Mouse (Mus musculus) limb, embryonic 11.5 days (tissue): Measurements from ENCODE around the gene Ubr2. TPM values are rescaled to one million over a fixed set of nuclear protein-coding genes. Genes with fewer than 3 reads are reported as not detected.
A peak's percentile ranks its signal among the peaks of the same experiment; 100 is the strongest.

Experiments used
- ATAC-seq: fragments of 200-750 bp; cut with Nextera tagmentation; 2 replicates; pipeline ENCODE4 v1.8.0; 2017; ENCODE audit warnings: low read depth; ENCODE audit not compliant: insufficient number of reproducible peaks, low FRiP score, low TSS enrichment
- DNase-seq: peaks from one replicate; pipeline ENCODE4 v3.0.0-alpha.2; 2015; ENCODE audit warnings: low spot score
- H3K27ac ChIP-seq: fragments of 300-500 bp; sonication (generic); replicated peaks from 2 replicates; pipeline ENCODE4 v1.5.1; 2014; ENCODE audit warnings: low read depth, mild to moderate bottlenecking, low read length
- H3K27me3 ChIP-seq: fragments of 300-500 bp; sonication (generic); 2 replicates; pipeline ENCODE4 v1.6.1; 2014; ENCODE audit warnings: mild to moderate bottlenecking, low read length, mixed read lengths; ENCODE audit not compliant: control insufficient read depth, insufficient read depth
- H3K36me3 ChIP-seq: fragments of 300-500 bp; sonication (generic); 2 replicates; pipeline ENCODE4 v1.6.1; 2014; ENCODE audit warnings: mild to moderate bottlenecking, low read length, moderate library complexity, mixed read lengths; ENCODE audit not compliant: control insufficient read depth, insufficient read depth
- H3K4me1 ChIP-seq: fragments of 300-500 bp; sonication (generic); 2 replicates; pipeline ENCODE4 v1.6.1; 2014; ENCODE audit warnings: low read length, mixed read lengths; ENCODE audit not compliant: control insufficient read depth, insufficient read depth
- H3K4me2 ChIP-seq: fragments of 300-500 bp; sonication (generic); 2 replicates; pipeline ENCODE4 v1.6.1; 2014; ENCODE audit warnings: low read depth, mild to moderate bottlenecking, moderate library complexity; ENCODE audit not compliant: severe bottlenecking
- H3K4me3 ChIP-seq: fragments of 300-500 bp; sonication (generic); 2 replicates; pipeline ENCODE4 v1.5.1; 2014; ENCODE audit warnings: low read depth, low read length
- H3K9ac ChIP-seq: fragments of 300-500 bp; sonication (generic); 2 replicates; pipeline ENCODE4 v1.6.1; 2014; ENCODE audit warnings: mild to moderate bottlenecking, low read length
- H3K9me3 ChIP-seq: fragments of 300-500 bp; sonication (generic); 2 replicates; pipeline ENCODE4 v1.6.1; 2016; ENCODE audit warnings: low read length; ENCODE audit not compliant: control insufficient read depth
- WGBS: fragments of 180-500 bp; shearing (Covaris S2); extraction: QIAGEN DNeasy Blood & Tissue Kit; methylation state at CpG from one replicate; pipeline ENCODE4 v1.1.7; 2014; 5-methylcytosine and 5-hydroxymethylcytosine counted together
- polyA plus RNA-seq: library from polyadenylated mRNA; unstranded; fragments of >200 nt; fragmentation: Nextera tagmentation; extraction: Ambion mirVana; gene quantifications from 2 replicates; pipeline ENCODE4 v1.2.1, GENCODE M21; 2014

The Ubr2 gene
- polyA plus RNA-seq: 19.2 and 20.2 TPM in 2 replicates

DNA sequence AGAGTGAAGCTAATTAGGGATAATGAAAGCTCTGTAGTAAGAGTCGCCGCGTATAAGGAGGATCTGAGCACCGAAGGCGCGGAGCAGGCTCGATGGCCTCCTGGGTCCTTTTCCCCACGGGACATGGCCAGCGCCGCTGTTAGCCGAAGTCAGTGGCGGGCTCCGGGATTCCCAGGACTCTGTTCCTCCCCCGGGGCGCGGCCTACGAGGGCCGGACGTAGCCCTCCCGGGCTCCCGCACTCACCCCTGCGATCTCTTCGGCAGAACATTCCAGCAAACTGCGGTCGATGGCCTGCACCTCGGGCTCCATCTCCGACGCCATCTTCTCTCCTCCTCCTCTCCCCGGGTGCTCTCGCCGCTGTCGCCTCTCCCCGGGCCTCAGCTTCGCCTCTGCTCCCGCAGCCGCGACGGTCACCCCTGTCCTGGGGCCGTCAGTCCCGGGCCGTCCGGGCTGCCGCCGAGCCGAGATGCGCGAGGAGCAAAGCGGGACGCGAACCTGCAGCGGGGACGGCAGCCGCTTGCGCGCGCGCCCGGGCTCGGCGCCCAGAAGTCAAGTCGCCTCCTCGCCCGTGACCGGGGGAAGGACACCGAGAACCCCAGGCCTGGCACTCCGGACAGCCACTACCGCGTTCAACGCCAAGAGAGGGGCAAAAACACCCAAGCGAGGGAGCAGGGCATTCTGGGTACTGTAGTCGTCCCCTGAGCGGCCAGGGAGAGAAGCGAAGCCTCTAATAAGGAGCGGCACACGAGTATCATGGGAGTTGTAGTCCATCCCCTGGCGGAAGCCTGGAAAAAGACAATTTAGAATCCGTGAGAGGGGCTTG, at the start of gene Ubr2:
Ubr2 (minus strand) TSS at position 659 of the 824 bp plus-strand sequence.
- no peaks in the 10 kb centered on the region for H3K27me3 ChIP-seq
- H3K4me3 ChIP-seq: peak within 1 kb of the TSS; percentile 85
- H3K9me3 ChIP-seq: no peaks in the 10 kb centered on the region
- 0 out of 2 replicates have a peak, but pooled peaks cover 3% of the 10 kb centered on the region for H3K36me3 ChIP-seq
- H3K4me1 ChIP-seq: peaks cover 7% of the 10 kb centered on the region; the same call in 1 of the 2 replicates
- peak within 1 kb of the TSS; percentile 63 for H3K27ac ChIP-seq
- under 1% methylated on average over 75 of the region's 77 CpGs for WGBS
- peak within 1 kb of the TSS; percentile 85 for H3K9ac ChIP-seq
- ATAC-seq (peak; percentile 92), DNase-seq (peak; percentile 92)
- peak within 1 kb of the TSS; percentile 73 for H3K4me2 ChIP-seq

- H3K27me3 ChIP-seq: no peaks in the 10 kb centered on the region
- no peak overlapping the region for H3K4me2 ChIP-seq
- no peaks in the 10 kb centered on the region for H3K36me3 ChIP-seq
- ATAC-seq (no peak), DNase-seq (no peak)
- H3K9me3 ChIP-seq: 0 out of 2 replicates have a peak, but pooled peaks cover 3% of the 10 kb centered on the region
- no peak overlapping the region for H3K4me3 ChIP-seq
- 42% methylated on average over 12 of the region's 12 CpGs for WGBS
- no peak overlapping the region for H3K27ac ChIP-seq
- H3K9ac ChIP-seq: no peak overlapping the region; the same call in 1 of the 2 replicates
- no peaks in the 10 kb centered on the region for H3K4me1 ChIP-seq
Measured at GRCm38 (mm10) chr17:47059836-47060360, 49.5 kb upstream of the Ubr2 start.

GRCm38 (mm10) chr17:47057966-47058365, 47.6 kb upstream of the Ubr2 start:
- ATAC-seq: no peak
- WGBS: 97% methylated on average over 4 of the region's 4 CpGs
- no peak overlapping the region for H3K27ac ChIP-seq
- no peaks in the 10 kb centered on the region for H3K36me3 ChIP-seq
- DNase-seq: no peak
- no peak overlapping the region for H3K4me2 ChIP-seq
- H3K4me3 ChIP-seq: no peak overlapping the region
- 0 out of 2 replicates have a peak, but pooled peaks cover 3% of the 10 kb centered on the region for H3K9me3 ChIP-seq
- no peaks in the 10 kb centered on the region for H3K27me3 ChIP-seq
- H3K9ac ChIP-seq: no peak overlapping the region
- H3K4me1 ChIP-seq: no peaks in the 10 kb centered on the region

GRCm38 (mm10) chr17:47056476-47056875, 46.1 kb upstream of the Ubr2 start:
- ATAC-seq (no peak), DNase-seq (no peak)
- WGBS: 83% methylated on average over 6 of the region's 6 CpGs
- Histone ChIP-seq H3K36me3 (no peaks in the 10 kb centered on the region), H3K27ac (no peak overlapping the region), H3K27me3 (no peaks in the 10 kb centered on the region), H3K4me3 (no peak overlapping the region), H3K9me3 (0 out of 2 replicates have a peak, but pooled peaks cover 3% of the 10 kb centered on the region), H3K4me1 (no peaks in the 10 kb centered on the region), H3K9ac (no peak overlapping the region), H3K4me2 (no peak overlapping the region)

GRCm38 (mm10) chr17:47055121-47055520, 44.8 kb upstream of the Ubr2 start:
- Histone ChIP-seq H3K9me3 (0 out of 2 replicates have a peak, but pooled peaks cover 3% of the 10 kb centered on the region), H3K27me3 (no peaks in the 10 kb centered on the region), H3K4me2 (no peak overlapping the region), H3K27ac (no peak overlapping the region), H3K4me3 (no peak overlapping the region), H3K9ac (no peak overlapping the region), H3K4me1 (no peaks in the 10 kb centered on the region), H3K36me3 (no peaks in the 10 kb centered on the region)
- DNase-seq (no peak), ATAC-seq (no peak)
- WGBS: 88% methylated on average over 7 of the region's 7 CpGs

DNA sequence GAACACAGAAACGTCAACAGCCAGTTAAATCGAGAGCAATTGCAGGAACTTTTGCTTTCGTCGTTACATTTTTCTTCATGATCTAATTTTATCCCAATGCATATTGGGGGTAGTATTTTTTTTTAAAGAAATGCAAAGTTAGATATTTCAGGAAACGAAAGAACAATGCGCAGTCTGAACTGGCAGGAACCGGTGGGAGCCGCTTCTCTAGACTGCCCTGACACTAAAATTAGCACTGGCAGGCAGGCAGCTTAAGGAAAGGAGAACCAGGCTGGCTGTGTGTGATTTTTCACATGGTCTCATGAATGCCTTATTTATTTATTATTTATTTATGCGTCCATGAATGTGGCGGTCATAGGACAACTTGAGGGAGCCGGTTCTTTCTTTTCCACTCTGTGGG, 44.3 kb upstream of the Ubr2 start:
- Histone ChIP-seq H3K36me3 (no peaks in the 10 kb centered on the region), H3K4me1 (no peaks in the 10 kb centered on the region), H3K27me3 (no peaks in the 10 kb centered on the region), H3K4me2 (no peak overlapping the region), H3K9me3 (0 out of 2 replicates have a peak, but pooled peaks cover 3% of the 10 kb centered on the region), H3K9ac (no peak overlapping the region), H3K4me3 (no peak overlapping the region), H3K27ac (no peak overlapping the region)
- DNase-seq (no peak), ATAC-seq (no peak)
- 91% methylated on average over 11 of the region's 11 CpGs for WGBS

DNA sequence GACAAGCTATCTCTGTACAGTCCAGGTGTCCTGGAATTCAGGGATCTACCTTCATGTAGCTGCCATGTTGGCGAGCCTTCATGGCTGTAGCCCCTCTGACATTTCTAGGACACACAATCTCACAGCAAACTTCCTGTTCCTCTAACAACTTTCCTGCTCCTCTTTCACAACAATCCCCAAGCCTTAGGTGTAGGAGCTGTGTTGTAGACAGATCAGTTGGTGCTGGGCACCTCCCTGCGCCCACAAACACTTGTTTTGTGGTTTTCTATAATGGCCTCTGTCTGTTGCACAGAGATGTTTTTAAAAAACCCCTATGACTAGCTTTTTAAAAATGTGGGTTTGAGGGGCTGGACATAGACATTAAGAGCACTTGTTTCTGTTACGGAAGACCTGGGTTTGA, 40.3 kb upstream of the Ubr2 start:
- DNase-seq: no peak
- WGBS: 89% methylated on average over 3 of the region's 3 CpGs
- Histone ChIP-seq H3K27me3 (no peaks in the 10 kb centered on the region), H3K36me3 (no peaks in the 10 kb centered on the region), H3K4me1 (no peaks in the 10 kb centered on the region), H3K27ac (no peak overlapping the region), H3K4me3 (no peak overlapping the region), H3K4me2 (no peak overlapping the region), H3K9me3 (no peaks in the 10 kb centered on the region), H3K9ac (no peak overlapping the region)
- no peak for ATAC-seq

GRCm38 (mm10) chr17:47042866-47043265, 32.5 kb upstream of the Ubr2 start:
- Histone ChIP-seq H3K4me1 (no peaks in the 10 kb centered on the region), H3K4me3 (no peak overlapping the region), H3K9me3 (no peaks in the 10 kb centered on the region; the same call in 1 of the 2 replicates), H3K9ac (no peak overlapping the region), H3K36me3 (no peaks in the 10 kb centered on the region), H3K4me2 (no peak overlapping the region), H3K27me3 (no peaks in the 10 kb centered on the region), H3K27ac (no peak overlapping the region)
- ATAC-seq (no peak), DNase-seq (no peak)
- WGBS: 94% methylated on average over 14 of the region's 14 CpGs
